Mouse (Mus musculus): ENCODE data around the gene Bag1.
"Not testable (repeated sequence)": the region's sequence is repeated elsewhere in the genome, so short reads cannot be mapped to it uniquely, and the experiment has no call there.

Gene Bag1

GRCm38 (mm10) chr4:40948160-40948708 is at the start of gene Bag1, which contains the start of gene Chmp5:
Gene Bag1 (minus strand): TSS chr4:40948294.
Gene Chmp5 (plus strand): TSS chr4:40948407.
- peak; percentile 99 for DNase-seq

DNA sequence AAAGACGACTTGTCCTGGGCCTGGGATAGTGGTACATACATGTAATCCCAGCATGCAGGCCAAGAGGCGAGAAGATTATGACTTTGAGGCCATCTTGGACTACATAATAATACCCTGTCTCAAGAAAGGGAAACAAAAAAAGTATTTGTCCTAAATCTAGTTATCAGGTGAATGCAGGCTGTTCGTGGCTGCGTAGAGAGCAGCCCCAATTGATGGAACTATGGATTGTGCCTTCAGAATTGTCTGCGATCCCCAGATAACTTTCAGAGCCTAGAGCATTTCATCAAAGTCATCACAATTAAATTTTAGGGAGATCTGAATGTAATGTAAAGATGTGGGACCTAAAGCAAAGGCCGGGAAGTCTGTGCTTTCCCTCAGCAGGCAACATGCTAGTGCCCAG is 48.2 kb upstream of the Bag1 start:
- DNase-seq, result no peak

DNA sequence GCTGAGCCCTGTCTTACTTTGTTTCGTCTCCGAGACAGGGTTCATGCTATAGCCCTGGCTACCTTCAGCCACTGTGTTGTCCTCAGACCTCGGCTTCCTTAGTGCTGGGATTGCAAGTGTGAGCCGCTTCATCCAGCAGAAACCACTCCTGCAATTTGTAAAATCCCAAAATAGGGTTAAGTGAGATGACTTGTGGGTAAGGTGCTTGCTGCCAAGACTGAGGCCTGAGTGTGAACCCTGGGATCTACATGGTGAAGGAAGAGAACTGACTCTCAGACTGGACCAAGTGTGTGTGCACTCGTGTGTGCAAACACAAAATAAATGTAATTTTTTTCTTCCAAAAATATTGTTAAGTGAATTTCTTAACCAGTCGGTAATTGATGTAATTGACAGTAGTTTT is 41.5 kb upstream of the Bag1 start:
- no peak for DNase-seq

GRCm38 (mm10) chr4:40983686-40984085 is 35.6 kb upstream of the Bag1 start:
- no peak for DNase-seq

- no peak for DNase-seq
Measured at GRCm38 (mm10) chr4:40982486-40982885, 34.4 kb upstream of the Bag1 start.

- no peak for DNase-seq
Measured at GRCm38 (mm10) chr4:40979430-40979829, 31.3 kb upstream of the Bag1 start.

GRCm38 (mm10) chr4:40976651-40977050 is 28.6 kb upstream of the Bag1 start:
- DNase-seq, result no peak

DNA sequence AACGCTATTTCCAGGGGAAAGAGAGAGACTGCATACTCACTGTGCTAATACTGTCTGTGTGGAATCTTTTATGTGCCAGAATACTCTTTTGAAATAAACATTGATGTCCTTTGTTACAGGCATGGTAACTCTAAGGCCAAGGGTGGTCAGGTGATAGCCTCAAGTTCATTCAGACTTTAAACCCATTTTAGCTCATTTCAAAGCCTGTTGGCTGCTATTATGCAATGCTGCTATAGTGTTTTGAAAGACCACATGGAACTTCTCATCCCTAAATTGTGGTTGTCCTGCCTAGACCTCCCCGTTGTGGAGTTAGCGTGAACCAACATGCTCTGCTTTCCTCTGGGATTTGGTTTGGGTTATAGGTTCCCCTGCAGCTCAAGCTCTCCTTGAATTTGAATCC is 27.6 kb upstream of the Bag1 start:
- no peak for DNase-seq

DNA sequence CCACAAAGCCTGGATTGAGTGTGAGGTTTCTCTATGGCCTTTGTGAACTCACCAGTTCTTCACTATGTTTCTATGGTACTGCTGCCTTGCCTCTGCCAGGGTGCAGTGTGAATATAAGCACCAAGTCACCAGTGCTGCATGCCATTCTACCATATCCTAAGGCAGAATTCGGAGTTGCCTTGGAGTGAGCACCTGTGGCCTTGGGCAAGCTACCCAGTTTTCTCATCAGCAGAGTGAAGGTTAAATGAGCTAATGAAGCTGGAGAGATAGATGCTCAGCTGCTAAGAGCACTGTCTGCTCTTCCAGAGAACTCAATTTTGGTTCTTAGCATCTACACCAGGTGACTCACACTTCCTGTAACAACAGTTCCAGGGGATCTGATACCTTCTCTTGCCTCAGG is 25.9 kb upstream of the Bag1 start:
- no peak for DNase-seq

DNA sequence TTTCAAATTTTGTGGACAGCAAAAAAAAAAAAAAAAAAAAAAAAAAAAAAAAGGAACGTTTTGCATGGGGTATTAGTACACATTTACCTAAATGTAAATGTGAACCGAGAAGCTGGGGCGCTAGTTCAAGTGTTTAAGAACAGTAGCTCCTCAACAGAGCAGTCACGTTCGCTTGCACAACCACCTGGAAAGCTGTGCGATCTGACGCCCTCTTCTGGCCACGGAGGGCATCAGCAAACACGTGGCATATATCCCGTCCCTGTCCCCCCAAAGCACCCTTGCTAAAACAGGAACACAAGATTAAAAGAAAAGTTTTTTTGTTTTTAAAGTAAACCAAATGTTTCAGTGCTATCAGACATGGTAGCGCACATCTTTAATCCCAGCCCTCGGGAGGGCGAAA is 23.6 kb upstream of the Bag1 start:
- DNase-seq, result peak; percentile 14 to 32

DNA sequence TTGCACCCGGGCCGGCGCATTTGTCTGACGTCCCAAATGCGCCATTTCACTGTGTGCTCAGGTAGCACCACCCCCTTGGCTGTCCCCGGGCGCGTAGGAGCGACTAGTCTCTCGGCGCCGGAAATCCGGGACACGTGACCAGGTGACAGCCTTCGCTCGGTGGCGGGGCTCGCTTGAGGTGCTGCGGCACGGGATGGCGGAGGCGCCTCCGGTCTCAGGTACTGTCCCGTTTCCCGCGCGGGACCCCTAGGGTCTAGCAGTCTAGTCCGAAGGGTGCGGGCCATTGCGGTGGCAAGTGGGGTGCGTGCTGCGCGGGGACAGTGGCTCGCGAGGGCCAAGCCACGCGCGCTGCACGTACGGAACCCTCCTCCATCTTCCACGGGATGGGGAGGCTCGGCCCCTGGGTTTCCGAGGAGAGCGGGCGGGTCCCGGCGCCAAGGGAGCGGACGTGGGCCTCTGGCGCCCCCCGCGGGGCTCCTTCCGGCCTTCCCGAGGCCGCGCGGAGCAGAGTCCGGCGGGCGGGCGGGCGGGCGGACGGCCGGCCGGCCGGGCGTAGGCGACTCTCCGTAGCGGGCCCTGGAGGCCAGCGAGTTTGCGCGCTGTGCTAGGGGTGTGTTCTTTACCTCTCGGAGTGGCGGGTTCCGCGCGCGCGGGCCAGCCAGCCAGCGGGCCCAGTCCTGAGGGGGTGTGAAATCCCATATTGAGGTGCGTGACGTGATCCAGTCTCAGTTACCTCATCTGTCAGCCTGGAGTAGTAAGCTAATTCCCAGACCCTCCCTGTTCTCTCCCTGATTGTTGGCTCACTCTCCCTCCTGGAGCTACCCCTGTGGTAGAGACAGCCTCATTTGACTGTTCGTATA is 23.0 kb upstream of the Bag1 start, which contains the start of gene Nfx1:
Nfx1 (plus strand) TSS at position 65 of the 860 bp plus-strand sequence.
- peak; percentile 97 to 98 for DNase-seq

DNA sequence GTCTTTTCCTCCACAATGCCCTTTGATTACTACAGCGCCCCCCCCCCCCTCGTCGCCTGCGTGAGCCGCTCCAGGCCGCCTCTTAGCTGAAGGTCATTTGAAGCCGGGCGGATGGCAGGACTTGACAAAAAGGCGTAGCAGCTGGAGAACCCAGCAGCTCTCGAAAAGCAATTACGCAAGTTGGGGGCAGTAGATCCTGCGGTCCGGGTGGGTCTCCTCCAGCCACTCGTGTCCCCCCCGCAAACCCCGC is 22.4 kb upstream of the Bag1 start:
- DNase-seq, result no peak

- peak; percentile 20 to 23 for DNase-seq
Measured at GRCm38 (mm10) chr4:40969781-40970591, 21.9 kb upstream of the Bag1 start.

DNA sequence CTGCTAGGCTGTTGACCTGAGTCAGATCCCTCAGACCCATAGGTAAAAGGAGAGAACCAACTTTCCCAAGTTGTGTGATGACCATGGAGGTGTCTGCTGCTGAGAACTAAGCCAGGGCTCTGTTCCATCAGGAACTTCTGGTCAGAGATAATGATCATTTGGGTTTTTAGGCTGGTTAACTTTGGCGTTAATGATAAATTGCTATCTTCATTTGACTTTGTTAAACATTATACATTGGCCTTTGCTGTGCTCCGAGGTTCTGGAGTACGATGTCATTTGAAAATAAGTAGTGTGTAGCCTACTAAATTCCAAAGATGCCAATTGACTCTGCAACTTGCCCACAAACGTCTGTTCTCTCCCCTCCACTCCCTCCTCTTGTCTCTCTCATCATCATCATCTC is 21.1 kb upstream of the Bag1 start:
- DNase-seq, result no peak

- no peak for DNase-seq
Measured at GRCm38 (mm10) chr4:40963536-40963935, 15.4 kb upstream of the Bag1 start.

DNA sequence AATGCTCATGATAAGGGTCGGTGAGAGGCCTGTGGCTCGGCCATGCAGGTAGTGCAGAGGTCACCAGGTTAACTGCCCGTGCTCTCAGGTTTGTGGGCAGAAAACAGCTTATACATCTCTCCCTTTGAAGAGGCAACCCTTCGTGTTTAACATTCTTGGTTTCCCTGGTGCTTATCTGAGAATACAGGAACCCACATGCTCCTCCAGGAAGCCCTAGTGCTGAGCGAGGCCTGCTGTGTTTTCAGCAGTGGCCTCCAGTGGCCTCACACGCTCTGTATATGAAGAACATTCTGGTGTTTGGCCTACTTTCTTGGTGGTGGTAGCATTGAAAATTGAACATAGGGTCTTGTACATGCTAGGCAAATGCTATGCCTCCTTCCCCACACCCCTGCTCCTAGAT is 7.8 kb upstream of the Bag1 start:
- DNase-seq, result no peak

DNA sequence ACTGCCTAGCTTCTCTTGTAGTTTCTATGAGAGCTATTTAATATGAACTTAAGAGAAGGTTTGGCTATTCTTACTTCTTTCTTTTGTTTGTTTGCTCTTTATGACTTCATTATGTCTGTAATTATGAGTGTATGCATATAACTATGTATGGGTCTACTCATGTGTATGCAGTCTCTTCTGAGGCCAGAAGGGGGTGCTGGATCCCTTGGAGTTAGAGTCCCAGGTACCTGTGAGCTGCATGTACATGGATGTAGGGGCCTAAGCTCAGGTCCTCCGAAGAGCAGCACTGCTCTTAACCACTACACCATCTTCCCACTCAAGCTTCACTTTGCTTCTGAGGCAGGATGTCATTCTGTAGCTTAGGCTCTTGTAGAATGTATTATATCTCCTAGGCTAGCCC is 5.4 kb upstream of the Bag1 start:
- no peak for DNase-seq

DNA sequence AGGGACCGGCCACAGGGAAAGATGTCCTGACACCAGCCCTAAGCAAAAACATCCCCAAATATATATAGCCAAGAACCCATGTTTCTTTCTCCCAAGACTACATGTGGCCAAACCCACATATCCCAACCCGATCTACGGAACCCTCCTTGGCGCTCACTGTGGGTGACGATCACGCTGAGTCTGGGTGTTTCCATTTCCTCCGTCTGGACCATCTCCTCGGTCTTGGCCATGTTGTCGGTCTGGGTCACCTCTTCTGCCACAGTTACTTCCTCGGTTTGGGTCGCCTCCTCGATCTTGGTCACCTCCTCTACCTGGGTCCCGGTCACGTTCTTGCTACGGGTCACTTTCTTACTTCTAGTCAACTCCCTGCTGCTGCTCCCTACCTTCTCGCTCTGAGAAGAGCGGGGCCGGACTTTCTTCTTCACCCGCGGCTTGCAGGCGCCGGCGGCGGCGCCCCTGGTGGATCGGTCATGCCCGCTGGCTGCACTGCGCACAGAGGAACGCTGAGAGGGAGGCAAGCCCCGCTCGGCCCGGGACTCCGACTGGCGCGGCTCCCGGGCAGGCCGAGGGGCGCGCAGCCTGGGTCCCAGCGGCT is 432 bp downstream of the Bag1 start:
- DNase-seq, result no peak

GRCm38 (mm10) chr4:40946516-40947121 is 1.5 kb downstream of the Bag1 start:
- DNase-seq, result no peak

DNA sequence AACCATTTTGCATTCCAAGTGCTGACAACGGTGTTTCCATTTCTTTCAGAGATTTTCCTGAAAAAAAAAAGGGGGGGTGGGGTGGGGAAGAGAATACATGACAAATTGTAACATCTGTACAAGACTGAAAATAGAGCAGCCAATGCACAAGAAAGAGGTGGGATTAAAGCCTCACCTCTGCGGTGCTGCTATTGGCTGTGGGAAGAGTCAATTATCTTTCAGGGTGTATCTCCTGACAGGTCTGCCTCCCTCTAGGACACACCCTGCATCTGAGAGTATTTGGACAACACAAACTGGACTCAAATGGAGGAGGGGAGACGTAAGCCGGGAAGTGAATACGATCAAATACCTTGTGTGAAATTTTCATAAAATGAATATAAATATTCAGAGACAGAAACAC is 4.4 kb downstream of the Bag1 start:
- DNase-seq, result no peak

DNA sequence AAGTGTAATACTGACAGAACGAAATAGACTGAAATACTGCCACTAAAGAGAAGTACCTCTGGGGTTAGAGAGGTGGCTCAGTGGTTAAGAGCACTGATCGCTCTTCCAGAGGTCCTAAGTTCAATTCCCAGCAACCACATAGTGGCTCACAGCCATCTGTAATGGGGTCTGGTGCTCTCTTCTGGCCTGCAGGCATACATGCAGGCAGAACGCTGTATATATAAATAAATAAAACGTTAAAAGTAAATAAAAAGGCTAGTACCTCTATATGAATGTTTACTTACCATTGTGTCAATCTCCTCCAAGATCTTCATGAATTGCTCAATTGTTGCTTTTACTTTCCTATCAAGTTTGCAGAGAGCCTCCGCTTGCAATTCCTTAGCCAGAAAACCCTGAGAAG is 9.3 kb downstream of the Bag1 start:
- no peak for DNase-seq

GRCm38 (mm10) chr4:40936175-40936839 is 11.8 kb downstream of the Bag1 start:
- peak in 1 of 2 experiments; percentile 25 for DNase-seq

- not testable (repeated sequence) for DNase-seq
Measured at GRCm38 (mm10) chr4:40934369-40934768, 13.7 kb downstream of the Bag1 start.
